Mouse (Mus musculus) yolk sac, embryonic 10.5 days (tissue): ENCODE results near the gene Tfr2.

ENCODE experiments used
- DNase-seq: peaks from one replicate; pipeline ENCODE4 v3.0.0-alpha.2; 2017; ENCODE audit warnings: low spot score

Tfr2 gene

GRCm38 (mm10) chr5:137537461-137537860 is 32.2 kb upstream of the Tfr2 start:
- DNase-seq = no peak

- DNase-seq = no peak
Measured at GRCm38 (mm10) chr5:137539291-137539801, 30.3 kb upstream of the Tfr2 start.

GRCm38 (mm10) chr5:137540991-137541390 is 28.6 kb upstream of the Tfr2 start:
- DNase-seq = no peak

- no peak for DNase-seq
Measured at GRCm38 (mm10) chr5:137541768-137542540, 27.7 kb upstream of the Tfr2 start.

- no peak for DNase-seq
Measured at GRCm38 (mm10) chr5:137544926-137545325, 24.7 kb upstream of the Tfr2 start.

- no peak for DNase-seq
Measured at GRCm38 (mm10) chr5:137545596-137545995, 24.0 kb upstream of the Tfr2 start.

GRCm38 (mm10) chr5:137549840-137550239 is 19.8 kb upstream of the Tfr2 start:
- DNase-seq = no peak

GRCm38 (mm10) chr5:137551119-137551518 is 18.5 kb upstream of the Tfr2 start:
- no peak for DNase-seq

GRCm38 (mm10) chr5:137553000-137553399 is 16.6 kb upstream of the Tfr2 start:
- no peak for DNase-seq

- peak; percentile 66 for DNase-seq
Measured at GRCm38 (mm10) chr5:137553411-137553837, 16.2 kb upstream of the Tfr2 start, which contains the start of gene Actl6b. TSS of gene Actl6b (plus strand) at chr5:137553517.

- no peak for DNase-seq
Measured at GRCm38 (mm10) chr5:137553898-137554297, 15.7 kb upstream of the Tfr2 start.

GRCm38 (mm10) chr5:137561556-137561955 is 8.1 kb upstream of the Tfr2 start:
- DNase-seq = no peak

GRCm38 (mm10) chr5:137562965-137563364 is 6.7 kb upstream of the Tfr2 start:
- DNase-seq = no peak

GRCm38 (mm10) chr5:137565744-137566143 is 3.9 kb upstream of the Tfr2 start:
- DNase-seq = no peak

GRCm38 (mm10) chr5:137566416-137566815 is 3.2 kb upstream of the Tfr2 start:
- DNase-seq = no peak

- no peak for DNase-seq
Measured at GRCm38 (mm10) chr5:137568223-137568798, 1.3 kb upstream of the Tfr2 start.

- DNase-seq = no peak
Measured at GRCm38 (mm10) chr5:137569031-137569430, 609 bp upstream of the Tfr2 start.

GRCm38 (mm10) chr5:137570181-137570580 is 541 bp downstream of the Tfr2 start:
- no peak for DNase-seq

- peak; percentile 36 for DNase-seq
Measured at GRCm38 (mm10) chr5:137570691-137571586, 1.3 kb downstream of the Tfr2 start.

GRCm38 (mm10) chr5:137574470-137574901 is 4.8 kb downstream of the Tfr2 start:
- DNase-seq = peak; percentile 9

GRCm38 (mm10) chr5:137580246-137580645 is 10.6 kb downstream of the Tfr2 start:
- DNase-seq = no peak

GRCm38 (mm10) chr5:137582702-137583101 is 13.1 kb downstream of the Tfr2 start:
- DNase-seq = peak; percentile 21
